Comparison of ENCODE assay signal across 8 mouse cellular contexts in genomic region chr2:90866524-90866923, GRCm38 (mm10). TPM values are rescaled to one million over a fixed set of nuclear protein-coding genes. Genes with fewer than 3 reads are reported as not detected.
DNase-seq lines count a peak whose midpoint lies in the region; ATAC-seq lines count a peak whose summit lies in the region.

No protein-coding gene starts in this region.

- peak; percentile 81 for DNase-seq in adrenal gland, adult 2 months
- peak; percentile 75 for DNase-seq in embryo, embryonic 11.5 days (ENCODE audit: low read depth, low spot score)
- DNase-seq in gastrocnemius, postnatal 36 days: peak; percentile 67 to 79
- DNase-seq in left cerebral cortex, postnatal 25 days (ENCODE audit: low spot score in 2 of 2): peak; percentile 90 to 95
- peak; percentile 75 for DNase-seq in midbrain, embryonic 10.5 days (ENCODE audit: low spot score)
- DNase-seq in right cerebral cortex, postnatal 4 days: peak; percentile 88
- DNase-seq in urinary bladder, postnatal 4 days (ENCODE audit: low spot score in 2 of 2): peak; percentile 64 to 85

- no peak overlapping the region for H3K4me3 ChIP-seq in intestine, embryonic 16.5 days (ENCODE audit: low read length)
- H3K4me3 ChIP-seq in midbrain, embryonic 10.5 days: no peak overlapping the region

- peaks cover 8% of the 10 kb centered on the region for H3K36me3 ChIP-seq in intestine, embryonic 16.5 days (ENCODE audit: control insufficient read depth, insufficient read depth, low read length)
- H3K36me3 ChIP-seq in midbrain, embryonic 10.5 days: peaks cover 68% of the 10 kb centered on the region

- H3K9ac ChIP-seq in intestine, embryonic 16.5 days (ENCODE audit: low read depth, low read length): no peak overlapping the region

- peaks cover 11% of the 10 kb centered on the region; the same call in 1 of the 2 replicates for H3K4me1 ChIP-seq in intestine, embryonic 16.5 days (ENCODE audit: control insufficient read depth, insufficient read depth, low read length)
- H3K4me1 ChIP-seq in midbrain, embryonic 10.5 days: no peaks in the 10 kb centered on the region

- intact Hi-C loops in gastrocnemius, postnatal 36 days (cut with DNase I): loop anchor here (2.0 to 5.0 kb wide), 2 partner anchors 194 to 236 kb away; no protein-coding TSS in a partner anchor
- intact Hi-C loops in left cerebral cortex, postnatal 25 days (cut with DNase I): loop anchor here (1.0 to 5.0 kb wide), 4 partner anchors 36 to 235 kb away; partner anchors contain the start of genes Kbtbd4 and Ndufs3

- ATAC-seq in intestine, embryonic 16.5 days: peak; percentile 89

- no peak overlapping the region for H3K27ac ChIP-seq in intestine, embryonic 16.5 days (ENCODE audit: low read length)
- H3K27ac ChIP-seq in midbrain, embryonic 10.5 days (replicated peaks): no peak overlapping the region

- 18% methylated on average over 3 of the region's 3 CpGs for WGBS in intestine, embryonic 16.5 days
- WGBS in midbrain, embryonic 10.5 days: 46% methylated on average over 3 of the region's 3 CpGs

- no peaks in the 10 kb centered on the region for H3K27me3 ChIP-seq in intestine, embryonic 16.5 days (replicated peaks; ENCODE audit: control insufficient read depth, insufficient read depth, low read length)
- H3K27me3 ChIP-seq in midbrain, embryonic 10.5 days (ENCODE audit: low read depth, poor library complexity, severe bottlenecking): no peaks in the 10 kb centered on the region

- no peak overlapping the region for H3K4me2 ChIP-seq in intestine, embryonic 16.5 days (ENCODE audit: low read depth, low read length)

- no peaks in the 10 kb centered on the region for H3K9me3 ChIP-seq in intestine, embryonic 16.5 days (ENCODE audit: control insufficient read depth, low read length)
- H3K9me3 ChIP-seq in midbrain, embryonic 10.5 days (replicated peaks): no peaks in the 10 kb centered on the region

RNA-seq across cellular contexts. Expression of gene C1qtnf4, which starts 19.1 kb away (rescaled TPM):
- 1 to 10 TPM; 1.6 to 1.9 TPM for total RNA-seq in adrenal gland, adult 2 months (2021)
- polyA plus RNA-seq in adrenal gland, adult 2 months (2012; rRNA removed): 13.8 and 19.6 TPM in 2 replicates
- total RNA-seq in gastrocnemius, postnatal 36 days (2021): 1 to 10 TPM; 2.7 to 4.1 TPM
- 3.3 and 4.8 TPM in 2 replicates for polyA plus RNA-seq in intestine, embryonic 16.5 days (2015; fragmentation: Nextera tagmentation; extraction: Ambion mirVana)
- 100 to 1,000 TPM; 274 to 275 TPM for total RNA-seq in left cerebral cortex, postnatal 25 days (2021)
- polyA plus RNA-seq in midbrain, embryonic 10.5 days (2016; fragmentation: Nextera tagmentation; extraction: Ambion mirVana): 2.3 and 3.8 TPM in 2 replicates

RNA-seq across cellular contexts. Expression of gene Mtch2, which starts 19.6 kb away (rescaled TPM):
- 100 to 1,000 TPM; 264 to 267 TPM for total RNA-seq in adrenal gland, adult 2 months (2021)
- polyA plus RNA-seq in adrenal gland, adult 2 months (2012; rRNA removed): 28.9 and 36.0 TPM in 2 replicates
- 100 to 1,000 TPM; 133 to 153 TPM for total RNA-seq in gastrocnemius, postnatal 36 days (2021)
- polyA plus RNA-seq in intestine, embryonic 16.5 days (2015; fragmentation: Nextera tagmentation; extraction: Ambion mirVana): 409 and 416 TPM in 2 replicates
- 100 to 1,000 TPM; 114 to 123 TPM for total RNA-seq in left cerebral cortex, postnatal 25 days (2021)
- polyA plus RNA-seq in midbrain, embryonic 10.5 days (2016; fragmentation: Nextera tagmentation; extraction: Ambion mirVana): 251 and 254 TPM in 2 replicates

RNA-seq across cellular contexts. Expression of gene Kbtbd4, which starts 38.0 kb away (rescaled TPM):
- 10 to 100 TPM; 30.0 to 31.2 TPM for total RNA-seq in adrenal gland, adult 2 months (2021)
- 15.6 and 20.2 TPM in 2 replicates for polyA plus RNA-seq in adrenal gland, adult 2 months (2012; rRNA removed)
- total RNA-seq in gastrocnemius, postnatal 36 days (2021): 10 to 100 TPM; 13.6 to 14.2 TPM
- polyA plus RNA-seq in intestine, embryonic 16.5 days (2015; fragmentation: Nextera tagmentation; extraction: Ambion mirVana): 24.8 and 27.1 TPM in 2 replicates
- total RNA-seq in left cerebral cortex, postnatal 25 days (2021): 10 to 100 TPM; 40.1 to 43.1 TPM
- polyA plus RNA-seq in midbrain, embryonic 10.5 days (2016; fragmentation: Nextera tagmentation; extraction: Ambion mirVana): 57.8 and 58.6 TPM in 2 replicates

RNA-seq across cellular contexts. Expression of gene Ndufs3, which starts 38.1 kb away (rescaled TPM):
- 100 to 1,000 TPM; 337 to 401 TPM for total RNA-seq in adrenal gland, adult 2 months (2021)
- polyA plus RNA-seq in adrenal gland, adult 2 months (2012; rRNA removed): 176 and 178 TPM in 2 replicates
- total RNA-seq in gastrocnemius, postnatal 36 days (2021): 100 to 1,000 TPM; 448 to 474 TPM
- 301 and 316 TPM in 2 replicates for polyA plus RNA-seq in intestine, embryonic 16.5 days (2015; fragmentation: Nextera tagmentation; extraction: Ambion mirVana)
- 100 to 1,000 TPM; 234 to 246 TPM for total RNA-seq in left cerebral cortex, postnatal 25 days (2021)
- polyA plus RNA-seq in midbrain, embryonic 10.5 days (2016; fragmentation: Nextera tagmentation; extraction: Ambion mirVana): 194 and 199 TPM in 2 replicates

Comparison
In these comparisons a context has a peak if more than half of its experiments do, and no peak if none do; other contexts are left out.
1. RNA of gene C1qtnf4, which starts 19.1 kb away (total RNA-seq): 274 to 275 TPM in left cerebral cortex, postnatal 25 days; 2.7 to 4.1 TPM in gastrocnemius, postnatal 36 days and 1.6 to 1.9 TPM in adrenal gland, adult 2 months; every median in the first group is over 10 times any median in the second.
2. Peak in every context shown above with its lines, with median percentiles within 50 percentile points of each other: DNase-seq.